Mouse (Mus musculus): ENCODE results near the gene Fanca. TPM values are rescaled to one million over a fixed set of nuclear protein-coding genes. Genes with fewer than 3 reads are reported as not detected.

The Fanca gene
- polyA plus RNA-seq, 1 experiment from 2014 or later = 29.6 TPM

DNA sequence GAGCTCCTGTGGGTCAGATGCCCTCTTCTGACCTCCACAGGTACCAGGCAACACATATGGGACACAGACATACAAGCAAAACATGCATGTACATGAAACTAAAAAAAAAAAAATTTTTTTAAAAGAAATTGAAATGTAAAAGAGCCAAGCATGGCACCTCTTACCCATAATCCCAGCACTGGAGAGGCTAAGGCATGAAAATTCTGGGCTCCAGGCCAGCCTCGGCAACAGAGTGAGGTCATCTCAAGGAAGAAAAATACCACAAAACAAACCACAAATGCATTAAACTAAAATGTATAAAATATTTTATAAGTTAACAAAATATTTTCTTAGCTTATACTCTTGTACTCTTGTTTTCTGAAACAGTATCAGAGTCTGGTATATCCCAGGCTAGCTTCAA is 97.5 kb downstream of the Fanca start:
- H3K4me3 ChIP-seq = no peak overlapping the region
- no peak overlapping the region for H3K27ac ChIP-seq (replicated peaks)
- peaks cover 14% of the 10 kb centered on the region for H3K4me1 ChIP-seq
- H3K36me3 ChIP-seq = no peaks in the 10 kb centered on the region
- no peak for ATAC-seq (ENCODE audit: low FRiP score, low read depth)
- no peaks in the 10 kb centered on the region for H3K27me3 ChIP-seq
- no peak overlapping the region for H3K9ac ChIP-seq (replicated peaks)
- WGBS = 92% methylated on average over 1 of the region's 1 CpGs
- no peak overlapping the region for H3K4me2 ChIP-seq (replicated peaks)
- H3K9me3 ChIP-seq = no peaks in the 10 kb centered on the region

Other genes with a start within 250 kb of the Fanca start
- gene Rpl13, start 216.2 kb downstream of the Fanca start, polyA plus RNA-seq (2016; fragmentation: Nextera tagmentation; extraction: Ambion mirVana) = 1,023 and 1,075 TPM in 2 replicates
- gene Cpne7, start 201.2 kb downstream of the Fanca start, polyA plus RNA-seq (2016; fragmentation: Nextera tagmentation; extraction: Ambion mirVana) = 0.45 and 0.60 TPM in 2 replicates
- gene Sult5a1, start 160.3 kb downstream of the Fanca start, polyA plus RNA-seq (2016; fragmentation: Nextera tagmentation; extraction: Ambion mirVana) = 2.3 and 2.6 TPM in 2 replicates
- gene Dpep1, start 132.3 kb downstream of the Fanca start, polyA plus RNA-seq (2016; fragmentation: Nextera tagmentation; extraction: Ambion mirVana) = 0.56 TPM in 2 replicates
- 158 and 171 TPM in 2 replicates for gene Chmp1a, start 105.8 kb downstream of the Fanca start, polyA plus RNA-seq (2016; fragmentation: Nextera tagmentation; extraction: Ambion mirVana)
- 5.9 and 6.5 TPM in 2 replicates for gene Spata33, start 105.7 kb downstream of the Fanca start, polyA plus RNA-seq (2016; fragmentation: Nextera tagmentation; extraction: Ambion mirVana)
- gene Cdk10, start 93.7 kb downstream of the Fanca start, polyA plus RNA-seq (2016; fragmentation: Nextera tagmentation; extraction: Ambion mirVana) = 34.1 and 35.6 TPM in 2 replicates
- gene Spata2l, start 82.3 kb downstream of the Fanca start, polyA plus RNA-seq (2016; fragmentation: Nextera tagmentation; extraction: Ambion mirVana) = 2.4 and 2.8 TPM in 2 replicates
- 28.2 and 29.3 TPM in 2 replicates for gene Zfp276, start 64.4 kb downstream of the Fanca start, polyA plus RNA-seq (2016; fragmentation: Nextera tagmentation; extraction: Ambion mirVana)
- 39.3 and 43.7 TPM in 2 replicates for gene Vps9d1, start 64.2 kb downstream of the Fanca start, polyA plus RNA-seq (2016; fragmentation: Nextera tagmentation; extraction: Ambion mirVana)
- gene Spire2, start 14.1 kb upstream of the Fanca start, polyA plus RNA-seq (2016; fragmentation: Nextera tagmentation; extraction: Ambion mirVana) = 27.7 and 28.6 TPM in 2 replicates
- 202 and 232 TPM in 2 replicates for gene Tcf25, start 55.2 kb upstream of the Fanca start, polyA plus RNA-seq (2016; fragmentation: Nextera tagmentation; extraction: Ambion mirVana)
- gene Mc1r, start 88.5 kb upstream of the Fanca start, polyA plus RNA-seq (2016; fragmentation: Nextera tagmentation; extraction: Ambion mirVana) = 0.09 and 0.24 TPM in 2 replicates
- gene Tubb3, start 92.8 kb upstream of the Fanca start, polyA plus RNA-seq (2016; fragmentation: Nextera tagmentation; extraction: Ambion mirVana) = 1,098 and 1,155 TPM in 2 replicates
- gene Def8, start 105.0 kb upstream of the Fanca start, polyA plus RNA-seq (2016; fragmentation: Nextera tagmentation; extraction: Ambion mirVana) = 37.3 and 44.0 TPM in 2 replicates
- gene Afg3l1, start 159.3 kb upstream of the Fanca start, polyA plus RNA-seq (2016; fragmentation: Nextera tagmentation; extraction: Ambion mirVana) = 63.0 and 72.2 TPM in 2 replicates
- gene Dbndd1, start 196.9 kb upstream of the Fanca start, polyA plus RNA-seq (2016; fragmentation: Nextera tagmentation; extraction: Ambion mirVana) = 43.2 and 46.4 TPM in 2 replicates
- gene Gas8, start 200.3 kb upstream of the Fanca start, polyA plus RNA-seq (2016; fragmentation: Nextera tagmentation; extraction: Ambion mirVana) = 38.9 and 41.7 TPM in 2 replicates

Data from midbrain, embryonic 12.5 days (tissue).